Mouse (Mus musculus) megakaryocyte, embryonic 14.5 days (primary cell): ENCODE data around the gene Sf3a1. TPM values are rescaled to one million over a fixed set of nuclear protein-coding genes. Genes with fewer than 3 reads are reported as not detected.
"Not testable (repeated sequence)": the region's sequence is repeated elsewhere in the genome, so short reads cannot be mapped to it uniquely, and the experiment has no call there.

ENCODE experiments used
- H3K27me3 ChIP-seq: replicated peaks from 2 replicates; pipeline ENCODE3; 2012; ENCODE audit warnings: inconsistent platforms
- H3K36me3 ChIP-seq: replicated peaks from 2 replicates; pipeline ENCODE3; 2012; ENCODE audit warnings: low read length, inconsistent platforms, mixed read lengths
- H3K4me1 ChIP-seq: 2 replicates; pipeline ENCODE4 v1.6.1; 2012; ENCODE audit warnings: inconsistent platforms
- H3K4me3 ChIP-seq: replicated peaks from 2 replicates; pipeline ENCODE3; 2012; ENCODE audit warnings: moderate library complexity, mild to moderate bottlenecking, inconsistent platforms
- H3K9me3 ChIP-seq: 2 replicates; pipeline ENCODE4 v1.6.1; 2012; ENCODE audit warnings: inconsistent platforms
- FLI1 ChIP-seq: IDR thresholded peaks from 2 replicates; pipeline ENCODE4 v1.6.1; 2012; ENCODE audit warnings: low read length, inconsistent platforms, mixed read lengths
- GATA1 ChIP-seq: IDR thresholded peaks from 3 replicates; pipeline ENCODE4 v1.6.1; 2012; ENCODE audit warnings: mixed read lengths, low read length, inconsistent platforms, borderline replicate concordance
- polyA plus RNA-seq: library from polyadenylated mRNA; stranded (reverse); fragments of >175 nt; gene quantifications from 2 replicates; pipeline ENCODE4 v1.2.3, GENCODE M21; 2012; ENCODE audit warnings: low replicate concordance; ENCODE audit not compliant: insufficient read depth

The Sf3a1 gene
- 43.3 and 56.7 TPM in 2 replicates for polyA plus RNA-seq

GRCm38 (mm10) chr11:4159808-4160708 lies at the start of gene Sf3a1, which contains the start of gene Ccdc157:
Gene Sf3a1, plus strand, starts transcription at chr11:4160350.
Gene Ccdc157, minus strand, starts transcription at chr11:4160293.
- no peaks in the 10 kb centered on the region for H3K27me3 ChIP-seq
- peaks cover 38% of the 10 kb centered on the region for H3K36me3 ChIP-seq
- 0 out of 2 replicates have a peak, but pooled peaks cover under 1% of the 10 kb centered on the region for H3K9me3 ChIP-seq
- peak; percentile 70; the same call in 1 of the 2 replicates for TF ChIP-seq FLI1
- no peak for TF ChIP-seq GATA1
- H3K4me1 ChIP-seq: peaks cover 59% of the 10 kb centered on the region
- peak within 1 kb of the TSS; percentile 99 for H3K4me3 ChIP-seq

- H3K4me1 ChIP-seq: peaks cover 33% of the 10 kb centered on the region
- peaks cover 81% of the 10 kb centered on the region for H3K36me3 ChIP-seq
- no peaks in the 10 kb centered on the region for H3K9me3 ChIP-seq
- H3K4me3 ChIP-seq: no peak overlapping the region
- no peak for TF ChIP-seq GATA1
- TF ChIP-seq FLI1: no peak
- H3K27me3 ChIP-seq: no peaks in the 10 kb centered on the region
Observed at GRCm38 (mm10) chr11:4112033-4112432, 48.1 kb upstream of the Sf3a1 start.

- Histone ChIP-seq H3K9me3 (no peaks in the 10 kb centered on the region), H3K4me3 (no peak overlapping the region), H3K4me1 (peaks cover 41% of the 10 kb centered on the region), H3K27me3 (no peaks in the 10 kb centered on the region), H3K36me3 (peaks cover 74% of the 10 kb centered on the region)
- TF ChIP-seq FLI1 (no peak), GATA1 (no peak)
Observed at GRCm38 (mm10) chr11:4112861-4113260, 47.3 kb upstream of the Sf3a1 start.

GRCm38 (mm10) chr11:4113496-4113895 lies 46.7 kb upstream of the Sf3a1 start:
- peaks cover 68% of the 10 kb centered on the region for H3K36me3 ChIP-seq
- TF ChIP-seq GATA1 (no peak), FLI1 (no peak)
- H3K4me1 ChIP-seq: peaks cover 45% of the 10 kb centered on the region
- no peaks in the 10 kb centered on the region for H3K9me3 ChIP-seq
- no peaks in the 10 kb centered on the region for H3K27me3 ChIP-seq
- H3K4me3 ChIP-seq: no peak overlapping the region

- peaks cover 64% of the 10 kb centered on the region for H3K36me3 ChIP-seq
- no peaks in the 10 kb centered on the region for H3K9me3 ChIP-seq
Observed at GRCm38 (mm10) chr11:4113970-4114369, 46.2 kb upstream of the Sf3a1 start.

GRCm38 (mm10) chr11:4114541-4114940 lies 45.6 kb upstream of the Sf3a1 start:
- Histone ChIP-seq H3K4me1 (peaks cover 54% of the 10 kb centered on the region), H3K36me3 (peaks cover 58% of the 10 kb centered on the region)
- H3K9me3 ChIP-seq, H3K27me3 ChIP-seq, H3K4me3 ChIP-seq: not testable (repeated sequence)

More at GRCm38 (mm10) chr11:4113970-4114369, 46.2 kb upstream of the Sf3a1 start:
- TF ChIP-seq FLI1: no peak
- Histone ChIP-seq H3K4me1 (peaks cover 48% of the 10 kb centered on the region), H3K4me3 (no peak overlapping the region), H3K27me3 (no peaks in the 10 kb centered on the region)

- Histone ChIP-seq H3K4me3 (no peak overlapping the region), H3K36me3 (peaks cover 51% of the 10 kb centered on the region), H3K9me3 (no peaks in the 10 kb centered on the region), H3K4me1 (peaks cover 63% of the 10 kb centered on the region), H3K27me3 (no peaks in the 10 kb centered on the region)
- TF ChIP-seq FLI1 (no peak), GATA1 (no peak)
Observed at GRCm38 (mm10) chr11:4115407-4115806, 44.7 kb upstream of the Sf3a1 start.

- Histone ChIP-seq H3K4me1 (peaks cover 74% of the 10 kb centered on the region), H3K9me3 (no peaks in the 10 kb centered on the region), H3K36me3 (peaks cover 39% of the 10 kb centered on the region), H3K27me3 (no peaks in the 10 kb centered on the region), H3K4me3 (peak overlapping the region; percentile 96)
- TF ChIP-seq FLI1 (no peak), GATA1 (no peak)
Observed at GRCm38 (mm10) chr11:4116458-4117141, 43.5 kb upstream of the Sf3a1 start.

- Histone ChIP-seq H3K27me3 (no peaks in the 10 kb centered on the region), H3K36me3 (peaks cover 30% of the 10 kb centered on the region), H3K4me3 (peak overlapping the region; percentile 96), H3K4me1 (peaks cover 84% of the 10 kb centered on the region), H3K9me3 (no peaks in the 10 kb centered on the region)
- TF ChIP-seq GATA1: no peak
- no peak for TF ChIP-seq FLI1
Observed at GRCm38 (mm10) chr11:4117372-4118071, 42.6 kb upstream of the Sf3a1 start.
